Mouse (Mus musculus) mouse embryonic stem cell (cell line): ENCODE data around the gene Igf1r.

Experiments
- in situ Hi-C, 2 experiments: fragments of 300-500 bp; cut with MboI; formaldehyde crosslinking; loops; 1 replicate in 1 of 2; 3 replicates in 1 of 2; pipeline ENCODE4 v1.14.3; 2019 to 2020; ENCODE audit warnings: low sequenced_read_pairs in 2 of 2, low pct_unique_long_range_greater_than_20kb in 1 of 2, mixed read lengths in 1 of 2; ENCODE audit not compliant: unreplicated experiment in 1 of 2

Gene Igf1r

GRCm38 (mm10) chr7:67953764-67954242, 1.2 kb downstream of the Igf1r start:
- in situ Hi-C loops = loop anchor here (5.0 to 10.0 kb wide), 3 partner anchors 149 to 351 kb away; no protein-coding TSS in a partner anchor

GRCm38 (mm10) chr7:67954591-67955185, 2.1 kb downstream of the Igf1r start:
- in situ Hi-C loops = loop anchor here (5.0 to 10.0 kb wide), 3 partner anchors 150 to 350 kb away; no protein-coding TSS in a partner anchor

- in situ Hi-C loops = loop anchor here in 1 of 2 experiments (10.0 kb wide), 2 partner anchors 150 to 350 kb away; no protein-coding TSS in a partner anchor
Observed at GRCm38 (mm10) chr7:67955276-67955675, 2.6 kb downstream of the Igf1r start.

GRCm38 (mm10) chr7:67957376-67957775, 4.7 kb downstream of the Igf1r start:
- in situ Hi-C loops = loop anchor here in 1 of 2 experiments (10.0 kb wide), 2 partner anchors 153 to 347 kb away; no protein-coding TSS in a partner anchor

GRCm38 (mm10) chr7:67958045-67958444, 5.4 kb downstream of the Igf1r start:
- in situ Hi-C loops = loop anchor here in 1 of 2 experiments (10.0 kb wide), 2 partner anchors 153 to 347 kb away; no protein-coding TSS in a partner anchor

GRCm38 (mm10) chr7:67960701-67961100, 8.1 kb downstream of the Igf1r start:
- in situ Hi-C loops = no loop called here

GRCm38 (mm10) chr7:67961567-67962267, 9.1 kb downstream of the Igf1r start:
- in situ Hi-C loops = no loop called here

- in situ Hi-C loops = no loop called here
Observed at GRCm38 (mm10) chr7:67963691-67964090, 11.1 kb downstream of the Igf1r start.

GRCm38 (mm10) chr7:67968394-67968793, 15.8 kb downstream of the Igf1r start:
- in situ Hi-C loops = no loop called here

- in situ Hi-C loops = no loop called here
Observed at GRCm38 (mm10) chr7:67969076-67969475, 16.4 kb downstream of the Igf1r start.

- in situ Hi-C loops = no loop called here
Observed at GRCm38 (mm10) chr7:67973180-67974014, 20.8 kb downstream of the Igf1r start.

GRCm38 (mm10) chr7:67981956-67982355, 29.3 kb downstream of the Igf1r start:
- in situ Hi-C loops = no loop called here

- in situ Hi-C loops = no loop called here
Observed at GRCm38 (mm10) chr7:67982809-67983208, 30.2 kb downstream of the Igf1r start.

GRCm38 (mm10) chr7:67983451-67983850, 30.8 kb downstream of the Igf1r start:
- in situ Hi-C loops = no loop called here

GRCm38 (mm10) chr7:67985003-67985416, 32.4 kb downstream of the Igf1r start:
- in situ Hi-C loops = no loop called here

GRCm38 (mm10) chr7:67985511-67985910, 32.9 kb downstream of the Igf1r start:
- in situ Hi-C loops = no loop called here

- in situ Hi-C loops = no loop called here
Observed at GRCm38 (mm10) chr7:67986277-67986676, 33.6 kb downstream of the Igf1r start.

- in situ Hi-C loops = no loop called here
Observed at GRCm38 (mm10) chr7:67986816-67987215, 34.2 kb downstream of the Igf1r start.

GRCm38 (mm10) chr7:67989376-67989775, 36.7 kb downstream of the Igf1r start:
- in situ Hi-C loops = no loop called here
